Mouse (Mus musculus) gastrocnemius, postnatal 36 days (tissue): Measurements from ENCODE around the gene Ethe1. TPM values are rescaled to one million over a fixed set of nuclear protein-coding genes. Genes with fewer than 3 reads are reported as not detected.
"Not testable (repeated sequence)": the region's sequence is repeated elsewhere in the genome, so short reads cannot be mapped to it uniquely, and the experiment has no call there.

Experiments
- DNase-seq, 2 experiments: peaks; one replicate each; pipeline ENCODE4 v3.0.0; 2022
- intact Hi-C: fragments of 180-260 bp; cut with DNase I; formaldehyde crosslinking; loops from one replicate; pipeline ENCODE4 v1.15.1; 2025
- total RNA-seq, 2 experiments: library from RNA; stranded (reverse); gene quantifications; 2 replicates each; pipeline ENCODE4 v1.2.3; 2021

Gene Ethe1
- total RNA-seq, 2 experiments from 2014 or later = 23.0 to 24.2 TPM

DNA sequence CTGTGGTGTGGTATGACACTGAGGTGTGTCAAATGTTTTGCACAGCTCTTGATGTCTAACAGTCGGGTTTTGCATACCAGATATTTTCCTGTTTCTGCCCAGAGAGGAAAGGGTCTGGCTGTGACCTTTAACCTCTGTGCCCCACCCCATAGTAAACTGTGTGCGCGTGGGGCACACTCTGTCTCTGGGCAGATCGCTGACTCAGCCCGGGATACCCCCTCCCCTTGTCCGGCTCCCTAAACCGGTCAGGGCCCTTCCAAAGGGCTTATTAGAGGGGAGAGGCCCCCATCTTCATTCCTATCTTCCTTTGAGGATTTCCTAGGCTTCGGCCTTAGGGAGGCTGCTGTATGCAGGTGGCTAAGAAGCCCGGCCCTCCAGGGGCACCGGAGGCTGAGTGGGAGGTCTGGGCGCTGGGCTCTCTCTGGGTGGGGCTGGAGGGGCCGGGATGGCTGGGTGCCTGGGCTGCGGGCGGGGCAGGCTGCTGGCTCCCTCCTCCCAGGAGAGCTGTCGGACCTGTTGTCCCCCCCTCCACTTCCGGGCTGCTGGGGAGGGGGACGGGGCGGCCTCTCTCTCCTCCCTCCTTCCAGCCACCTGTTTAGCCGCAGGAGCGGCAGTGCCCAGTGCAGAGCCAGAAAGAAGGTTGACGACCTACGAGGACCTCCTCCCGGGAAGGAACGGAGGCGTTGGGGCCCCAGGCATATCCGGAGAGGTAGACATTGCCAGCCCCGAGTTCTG lies 23.0 kb downstream of the Ethe1 start, which contains the start of gene Phldb3:
TSS of gene Phldb3 (plus strand) at position 620 of the 735 bp plus-strand sequence.
- DNase-seq = no peak
- intact Hi-C loops = no loop called here

- intact Hi-C loops = no loop called here
- peak; percentile 85 to 88 for DNase-seq
These were observed 23.6 kb downstream of the Ethe1 start for GRCm38 (mm10) chr7:24610879-24611494.

DNA sequence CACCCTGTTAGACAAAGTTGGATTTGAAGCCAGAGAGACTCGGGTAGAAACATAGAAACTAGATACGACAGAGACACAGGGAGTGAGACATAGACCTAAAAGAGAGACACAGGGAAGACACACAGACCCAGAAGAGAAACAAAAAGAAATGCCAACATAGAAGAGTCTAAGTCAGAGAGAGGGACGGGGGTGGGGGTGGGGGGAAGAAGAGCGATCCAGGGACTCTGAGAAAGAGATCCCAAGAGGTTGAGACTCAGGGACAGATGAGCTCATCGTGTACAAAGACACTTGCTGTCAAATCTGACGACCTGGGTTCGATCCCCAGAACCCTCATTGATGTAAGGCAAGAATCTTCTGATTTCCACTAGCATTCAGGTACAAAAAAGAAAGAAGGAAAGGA lies 24.4 kb downstream of the Ethe1 start:
- no peak for DNase-seq
- intact Hi-C loops = no loop called here

GRCm38 (mm10) chr7:24612308-24612910 lies 25.1 kb downstream of the Ethe1 start:
- intact Hi-C loops = no loop called here
- DNase-seq = no peak

DNA sequence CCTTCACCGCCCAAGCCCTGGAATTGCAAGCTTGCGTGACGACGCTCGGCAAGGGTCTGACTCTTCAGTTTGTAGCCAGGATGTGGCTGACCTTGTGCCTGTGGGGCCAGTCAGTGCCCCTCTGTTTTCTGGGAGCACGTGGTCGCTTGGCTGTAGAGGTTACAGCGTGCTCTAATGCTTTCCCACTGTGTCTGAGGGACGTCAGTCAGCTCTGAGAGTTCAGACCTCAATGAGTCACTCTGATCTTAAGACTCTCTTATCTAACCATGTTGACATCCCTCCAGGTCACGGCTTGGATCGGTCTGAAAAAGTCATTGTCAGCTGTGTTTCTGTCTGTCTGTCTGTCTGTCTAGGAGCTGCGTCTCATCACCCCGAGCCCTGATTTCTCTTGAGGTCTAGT lies 27.5 kb downstream of the Ethe1 start:
- intact Hi-C loops = no loop called here
- DNase-seq = no peak

DNA sequence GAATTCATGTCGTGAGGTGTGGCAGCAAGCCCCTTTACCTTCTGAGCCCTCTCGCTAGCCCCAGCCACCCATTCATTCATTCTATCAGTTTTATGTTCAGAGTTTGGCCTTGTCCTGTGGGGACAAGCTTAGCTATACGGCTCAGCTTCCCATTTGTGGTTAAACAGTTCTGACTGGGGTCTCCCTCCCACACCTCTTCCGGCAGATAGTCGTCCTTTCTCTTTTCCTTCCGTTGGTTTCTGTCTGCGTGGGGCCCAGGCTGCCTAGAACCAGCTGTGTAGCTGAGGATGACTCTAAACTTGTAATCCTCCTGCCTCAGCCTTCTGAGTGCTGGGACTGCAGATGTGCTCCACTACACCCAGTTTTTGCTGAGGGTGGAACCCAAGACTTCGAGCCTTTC lies 30.4 kb downstream of the Ethe1 start:
- no peak for DNase-seq

DNA sequence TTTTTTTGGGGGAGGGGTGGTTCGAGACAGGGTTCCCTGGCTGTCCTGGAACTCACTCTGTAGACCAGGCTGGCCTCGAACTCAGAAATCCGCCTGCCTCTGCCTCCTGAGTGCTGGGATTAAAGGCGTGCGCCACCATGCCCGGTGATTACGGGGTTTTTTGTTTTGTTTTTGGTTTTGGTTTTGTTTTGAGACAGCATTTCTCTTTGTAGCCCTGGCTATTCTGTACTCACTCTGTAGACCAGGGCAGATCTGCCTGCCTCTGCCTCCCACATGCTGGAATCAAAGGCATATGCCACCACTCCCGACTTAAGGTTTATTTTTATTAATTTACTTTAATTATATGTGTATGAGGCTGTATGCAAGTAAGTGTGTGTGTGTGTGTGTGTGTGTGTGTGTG lies 31.0 kb downstream of the Ethe1 start:
- intact Hi-C loops, DNase-seq: not testable (repeated sequence)

More for the DNA sequence above, 30.4 kb downstream of the Ethe1 start:
- intact Hi-C loops = no loop called here

DNA sequence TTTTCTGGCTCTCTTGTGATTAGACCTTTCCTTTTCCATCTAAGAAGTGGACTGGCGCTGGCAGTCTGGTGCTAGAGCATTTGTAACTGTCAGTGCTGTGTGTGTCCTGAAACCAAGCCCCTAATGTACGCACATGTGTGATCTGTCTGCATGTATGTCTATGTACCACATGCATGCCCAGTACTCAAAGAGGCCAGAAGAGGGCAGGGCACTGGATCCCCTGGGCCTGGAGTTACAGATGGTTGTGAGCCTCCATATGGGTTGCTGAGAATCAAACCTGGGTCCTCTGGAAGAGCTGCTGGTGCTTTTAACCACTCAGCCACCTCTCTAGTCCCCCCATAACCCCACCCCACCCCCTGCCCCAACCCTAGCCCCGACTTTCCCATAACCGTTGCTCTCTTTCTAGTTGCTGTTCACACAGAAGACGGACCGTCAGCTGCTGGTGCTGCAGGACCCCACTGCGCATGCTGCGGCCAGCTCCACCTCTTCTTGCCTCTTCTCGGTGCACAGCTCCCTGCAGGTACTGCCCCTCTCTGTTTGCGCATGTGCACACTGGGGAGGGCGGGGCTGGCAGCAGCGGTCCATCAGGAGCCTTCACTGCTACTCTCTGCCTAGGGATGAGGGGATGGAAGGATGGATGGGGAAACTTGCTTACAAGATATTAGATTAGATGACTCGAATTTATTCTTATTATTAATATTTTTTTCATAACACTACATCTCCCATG lies 32.5 kb downstream of the Ethe1 start:
- intact Hi-C loops = no loop called here
- no peak for DNase-seq

GRCm38 (mm10) chr7:24621193-24621592 lies 33.9 kb downstream of the Ethe1 start:
- intact Hi-C loops = no loop called here
- no peak for DNase-seq

DNA sequence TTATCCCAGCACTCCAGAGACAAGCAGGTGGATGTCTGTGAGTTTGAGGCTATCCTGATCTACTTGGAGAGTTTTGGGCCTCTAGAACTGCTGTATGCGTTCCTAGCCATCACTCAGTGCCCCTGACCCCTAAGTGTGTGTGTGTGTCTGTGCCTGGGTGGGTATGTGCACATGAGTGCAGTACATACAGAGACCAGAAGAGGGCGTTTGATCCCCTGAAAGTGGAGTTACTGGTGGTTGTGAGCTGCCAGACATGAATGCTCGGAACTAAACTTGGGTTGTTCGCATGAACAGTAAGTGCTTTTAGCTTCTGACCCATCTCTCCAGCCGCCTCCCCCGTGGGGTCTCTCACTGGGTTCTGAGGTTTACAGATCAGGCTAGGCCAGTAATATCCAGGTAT lies 35.6 kb downstream of the Ethe1 start:
- no peak for DNase-seq
- intact Hi-C loops = no loop called here

- DNase-seq = peak; percentile 74 to 84
- intact Hi-C loops = no loop called here
These were observed 41.6 kb downstream of the Ethe1 start for GRCm38 (mm10) chr7:24628685-24629610.

DNA sequence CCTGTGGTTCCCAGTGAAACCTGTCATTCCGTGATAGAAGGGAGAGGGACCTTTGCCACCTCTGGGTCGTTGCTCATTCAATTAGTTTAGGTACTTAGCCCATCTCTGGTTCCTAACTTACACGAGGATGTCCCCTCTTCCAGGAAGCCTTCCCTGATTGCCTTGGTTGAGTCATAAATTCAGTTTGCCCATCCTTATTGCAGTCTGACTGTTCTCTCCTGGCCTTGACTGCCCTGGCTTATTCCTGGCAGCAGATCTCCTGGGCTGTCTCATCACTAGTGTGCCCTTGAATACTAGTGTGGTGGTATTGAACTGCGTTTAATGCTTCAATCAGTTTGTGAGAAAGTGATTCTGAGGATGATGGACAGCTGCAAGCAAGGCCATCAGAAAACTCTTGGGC lies 42.3 kb downstream of the Ethe1 start:
- DNase-seq = no peak
- intact Hi-C loops = no loop called here

DNA sequence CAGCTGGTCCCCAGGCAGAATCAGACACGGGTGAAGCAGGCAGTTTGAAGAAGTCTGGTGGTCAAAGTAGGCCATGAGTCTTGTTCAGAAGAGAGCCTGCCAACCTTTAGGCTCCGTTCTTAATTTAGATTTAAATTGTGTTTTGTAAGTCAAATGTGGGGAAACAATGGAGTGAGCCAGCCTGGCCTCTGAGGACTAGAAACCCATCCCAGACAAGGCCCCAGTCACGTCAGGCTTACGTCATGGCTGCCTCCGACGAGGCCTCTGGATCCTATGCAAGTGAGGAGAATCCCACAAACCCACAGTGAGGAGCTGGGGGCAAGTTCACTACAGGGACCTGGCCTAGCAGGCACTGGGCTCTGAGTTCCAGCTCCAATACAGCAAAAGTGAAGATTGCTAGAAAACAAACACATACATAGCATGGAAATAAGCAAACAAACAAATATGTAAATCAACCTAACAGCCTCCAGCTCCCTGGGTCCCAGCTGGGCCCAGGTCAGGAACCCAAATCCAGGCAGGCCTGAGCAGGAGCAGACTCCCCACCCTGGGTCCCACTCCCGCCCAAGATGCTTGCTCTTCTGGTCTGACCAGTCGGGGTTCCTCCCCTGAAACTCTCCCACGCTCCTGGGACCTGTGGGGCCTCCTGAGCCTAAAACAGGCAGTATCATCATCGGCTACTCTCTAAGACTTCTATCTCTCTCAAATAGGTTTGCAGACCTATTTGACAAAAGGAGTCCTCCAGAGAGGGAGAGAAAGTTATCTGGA lies 43.0 kb downstream of the Ethe1 start:
- intact Hi-C loops = no loop called here
- DNase-seq = no peak

DNA sequence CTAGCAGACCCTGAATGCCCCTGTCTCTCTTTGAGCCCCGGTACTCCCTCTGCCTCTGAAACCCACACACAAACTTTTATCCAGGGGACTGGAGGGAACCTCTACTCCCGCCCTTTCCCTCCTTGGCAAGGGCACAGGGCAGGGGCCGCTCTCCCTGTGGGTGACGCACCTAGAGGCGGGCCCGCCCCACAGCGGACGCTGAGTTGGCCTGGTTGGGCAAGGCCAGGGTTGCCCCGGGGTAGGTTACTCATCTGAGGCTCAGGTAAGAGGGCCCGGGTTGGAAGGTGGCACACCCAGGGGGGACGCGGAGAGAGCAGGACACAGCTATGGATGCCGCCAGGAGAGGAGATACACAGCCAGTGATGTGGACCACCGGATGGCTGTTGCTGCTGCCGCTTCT lies 48.9 kb downstream of the Ethe1 start, which contains the start of gene Lypd3:
TSS of gene Lypd3 (plus strand) at position 287 of the 400 bp plus-strand sequence.
- no peak for DNase-seq
- intact Hi-C loops = no loop called here

DNA sequence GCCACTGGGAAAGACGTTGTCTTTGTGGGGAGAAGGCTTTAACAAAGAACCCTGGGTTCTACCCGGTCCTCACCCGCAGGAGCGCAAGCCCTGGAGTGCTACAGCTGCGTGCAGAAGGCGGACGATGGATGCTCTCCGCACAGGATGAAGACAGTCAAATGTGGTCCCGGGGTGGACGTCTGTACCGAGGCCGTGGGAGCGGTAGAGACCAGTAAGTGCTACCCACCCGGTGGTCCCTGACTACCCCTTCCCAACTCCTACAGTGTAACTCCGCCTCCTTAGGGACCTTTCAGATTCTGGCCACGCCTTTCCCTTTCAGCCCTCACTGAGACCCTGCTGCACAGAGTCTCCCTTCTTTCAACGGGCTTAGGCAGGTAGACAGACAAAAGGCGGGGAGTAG lies 49.7 kb downstream of the Ethe1 start:
- DNase-seq = no peak
- intact Hi-C loops = no loop called here

DNA sequence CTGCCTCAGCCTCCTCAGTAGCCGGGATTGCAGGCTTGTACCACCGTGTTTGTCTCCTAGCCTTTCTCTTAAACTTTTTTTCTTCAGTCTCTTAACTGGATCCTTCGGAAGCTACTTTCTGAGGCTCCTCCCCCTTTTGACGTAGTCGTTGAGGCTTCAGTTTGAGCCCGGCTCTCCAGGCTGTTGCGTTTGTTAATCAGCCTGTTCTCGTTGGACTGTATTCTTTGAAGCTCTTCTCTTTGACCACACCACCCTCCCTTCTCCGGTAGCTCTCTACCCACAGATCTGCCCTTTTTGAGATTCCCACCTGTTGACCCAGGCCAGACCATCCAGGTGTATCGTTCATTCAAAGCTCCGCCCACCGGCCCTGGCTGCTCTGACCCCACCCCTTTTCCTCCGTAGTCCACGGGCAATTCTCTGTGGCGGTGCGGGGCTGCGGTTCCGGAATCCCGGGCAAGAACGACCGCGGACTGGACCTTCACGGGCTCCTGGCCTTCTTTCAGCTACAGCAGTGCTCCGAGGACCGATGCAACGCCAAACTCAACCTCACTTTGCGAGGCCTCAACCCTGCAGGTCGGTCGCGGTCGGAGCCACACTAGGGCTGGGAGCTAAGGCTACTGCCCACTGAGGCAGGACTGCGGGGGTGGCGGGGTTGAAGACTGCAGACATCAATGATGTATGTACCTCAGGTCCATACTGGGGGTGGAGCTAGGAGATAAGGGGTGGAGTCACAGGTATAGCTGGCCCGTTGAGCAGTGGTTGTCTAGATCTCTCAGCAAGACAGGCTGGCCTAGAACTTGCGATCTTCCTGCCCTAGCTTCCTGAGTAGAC lies 50.9 kb downstream of the Ethe1 start:
- DNase-seq = no peak
- intact Hi-C loops = no loop called here

GRCm38 (mm10) chr7:24640450-24640849 lies 53.1 kb downstream of the Ethe1 start:
- intact Hi-C loops = no loop called here
- DNase-seq = no peak

- intact Hi-C loops = loop anchor here (2.0 kb wide), 1 partner anchor 42 kb away; no protein-coding TSS in a partner anchor
- DNase-seq = peak in 1 of 2 experiments; percentile 48
These were observed 55.1 kb downstream of the Ethe1 start for GRCm38 (mm10) chr7:24642491-24642890.
